Mouse (Mus musculus): ENCODE results near the gene 4932415D10Rik. TPM values are rescaled to one million over a fixed set of nuclear protein-coding genes. Genes with fewer than 3 reads are reported as not detected.

Gene 4932415D10Rik
- not detected for polyA plus RNA-seq (2014; fragmentation: Illumina TruSeq; extraction: RNeasy Lipid Tissue Mini Kit (QIAGEN cat#74804); ENCODE audit: low replicate concordance)

DNA sequence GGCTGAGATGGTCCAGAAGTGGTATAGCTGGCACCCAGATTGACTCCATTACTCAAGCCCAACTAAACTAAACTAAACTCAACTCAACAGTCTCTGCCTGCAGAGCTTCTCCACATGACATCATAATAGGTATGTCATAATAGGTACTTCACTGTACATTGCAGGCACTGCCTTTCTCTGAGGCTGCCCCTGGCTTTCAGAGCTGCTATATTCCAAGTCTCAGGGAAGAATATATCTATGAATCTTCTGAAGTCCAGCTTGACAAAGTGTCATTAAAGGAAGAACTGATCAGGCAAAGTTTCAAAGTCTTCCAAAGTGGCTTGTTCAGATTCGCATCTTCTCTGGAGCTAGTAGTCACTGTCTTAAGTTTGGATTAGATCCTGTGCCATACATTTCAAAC lies at the start of gene 4932415D10Rik:
Gene 4932415D10Rik, minus strand, starts transcription at position 101 of the 400 bp plus-strand sequence.

DNA sequence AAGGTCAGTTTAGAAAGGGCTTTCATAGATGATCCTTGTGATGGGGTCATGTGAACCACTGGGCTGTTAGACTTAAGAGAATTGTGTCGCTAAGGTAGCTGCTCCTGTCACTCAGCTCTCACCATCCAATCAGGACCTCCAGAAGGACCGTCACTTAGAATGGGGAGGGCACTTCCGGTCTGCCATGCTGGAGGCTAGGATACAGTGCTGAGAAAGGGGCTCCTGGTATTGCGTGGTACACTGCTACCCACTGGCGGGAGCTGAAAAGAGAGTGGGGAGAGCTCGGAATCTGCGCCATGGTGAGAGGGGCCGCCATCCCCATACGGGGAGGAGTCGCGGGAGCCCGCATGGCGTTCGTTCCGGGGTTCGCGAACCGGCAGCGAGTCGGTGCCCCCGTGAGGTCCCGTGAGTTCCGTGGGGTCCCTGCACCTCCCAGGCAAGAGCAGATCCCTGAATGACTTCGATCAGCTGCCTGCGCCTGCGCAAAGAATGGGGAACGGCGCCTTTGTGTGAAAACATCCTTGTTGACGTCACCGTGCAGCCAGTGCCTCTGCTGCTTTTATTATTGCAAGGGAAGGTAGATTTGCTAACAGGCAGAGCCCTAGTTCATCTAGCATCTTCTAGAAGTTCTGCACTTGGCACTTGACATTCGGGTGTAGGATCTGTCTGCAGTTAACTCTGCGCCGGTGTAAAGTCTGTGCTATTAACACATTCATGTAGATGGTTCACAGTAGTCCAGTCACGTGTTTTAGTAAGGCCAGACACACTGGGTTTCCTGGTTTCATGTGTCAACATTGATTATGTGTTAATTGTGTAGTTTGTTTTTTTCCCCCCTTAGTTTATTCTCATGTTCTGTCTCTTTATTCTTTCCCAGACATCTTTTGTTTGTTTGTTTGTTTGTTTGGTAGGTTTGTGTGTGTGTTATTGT lies 38.0 kb upstream of the 4932415D10Rik start, which contains the start of gene Gm4924:
Gene Gm4924, plus strand, starts transcription at position 173 of the 928 bp plus-strand sequence.

DNA sequence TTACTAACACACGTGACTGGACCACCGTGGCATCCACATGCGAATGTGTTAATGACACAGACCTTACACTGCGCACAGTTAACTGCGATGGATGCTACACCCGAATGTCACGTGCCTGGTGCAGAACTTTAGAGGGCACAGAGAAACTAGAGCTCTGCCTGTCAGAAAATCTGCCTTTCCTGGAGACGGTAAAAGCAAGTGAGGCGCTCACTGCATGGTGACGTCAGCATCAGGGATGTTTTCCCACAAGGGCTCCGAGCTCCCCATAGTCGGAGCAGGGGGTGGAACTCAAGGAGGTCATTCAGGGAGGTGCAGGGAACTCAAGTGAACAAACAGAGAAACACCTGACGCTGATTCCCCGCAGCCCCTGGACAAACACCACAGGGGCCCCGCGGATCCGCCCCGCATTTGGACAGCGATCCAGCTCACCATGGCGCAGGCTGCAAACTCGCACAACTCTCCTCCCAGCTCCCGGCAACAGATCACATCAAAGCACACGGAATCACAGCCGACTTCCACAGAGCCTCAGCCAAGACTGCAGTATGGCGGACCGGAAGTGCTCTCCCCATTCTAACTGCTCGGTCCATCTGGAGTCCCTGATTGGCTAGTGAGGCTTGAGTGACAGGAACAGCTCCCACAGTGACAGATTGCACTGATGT lies 75.5 kb downstream of the 4932415D10Rik start, which contains the start of gene Zfp938:
Gene Zfp938, minus strand, starts transcription at position 539 of the 659 bp plus-strand sequence.

Other genes with a start within 250 kb of the 4932415D10Rik start
- 8.8 TPM for gene BC024063, start 233.2 kb downstream of the 4932415D10Rik start, polyA plus RNA-seq (2014; fragmentation: Illumina TruSeq; extraction: RNeasy Lipid Tissue Mini Kit (QIAGEN cat#74804); ENCODE audit: low replicate concordance)
- gene AU041133, start 188.6 kb downstream of the 4932415D10Rik start, polyA plus RNA-seq (2014; fragmentation: Illumina TruSeq; extraction: RNeasy Lipid Tissue Mini Kit (QIAGEN cat#74804); ENCODE audit: low replicate concordance) = 13.0 TPM
- 26.2 TPM for gene Zfp938, start 75.3 kb downstream of the 4932415D10Rik start, polyA plus RNA-seq (2014; fragmentation: Illumina TruSeq; extraction: RNeasy Lipid Tissue Mini Kit (QIAGEN cat#74804); ENCODE audit: low replicate concordance)
- gene Gm4924, start 37.7 kb upstream of the 4932415D10Rik start, polyA plus RNA-seq (2014; fragmentation: Illumina TruSeq; extraction: RNeasy Lipid Tissue Mini Kit (QIAGEN cat#74804); ENCODE audit: low replicate concordance) = 9.4 TPM
- gene Gm1553, start 176.0 kb upstream of the 4932415D10Rik start, polyA plus RNA-seq (2014; fragmentation: Illumina TruSeq; extraction: RNeasy Lipid Tissue Mini Kit (QIAGEN cat#74804); ENCODE audit: low replicate concordance) = not detected